Mouse (Mus musculus): ENCODE measurements at regions not wholly inside any gene's neighbourhood (a gene's known extent, or its start where the extent isn't known, plus 50 kb on each side); places are given as distances from the start of the nearest gene placed in this dataset.

DNA sequence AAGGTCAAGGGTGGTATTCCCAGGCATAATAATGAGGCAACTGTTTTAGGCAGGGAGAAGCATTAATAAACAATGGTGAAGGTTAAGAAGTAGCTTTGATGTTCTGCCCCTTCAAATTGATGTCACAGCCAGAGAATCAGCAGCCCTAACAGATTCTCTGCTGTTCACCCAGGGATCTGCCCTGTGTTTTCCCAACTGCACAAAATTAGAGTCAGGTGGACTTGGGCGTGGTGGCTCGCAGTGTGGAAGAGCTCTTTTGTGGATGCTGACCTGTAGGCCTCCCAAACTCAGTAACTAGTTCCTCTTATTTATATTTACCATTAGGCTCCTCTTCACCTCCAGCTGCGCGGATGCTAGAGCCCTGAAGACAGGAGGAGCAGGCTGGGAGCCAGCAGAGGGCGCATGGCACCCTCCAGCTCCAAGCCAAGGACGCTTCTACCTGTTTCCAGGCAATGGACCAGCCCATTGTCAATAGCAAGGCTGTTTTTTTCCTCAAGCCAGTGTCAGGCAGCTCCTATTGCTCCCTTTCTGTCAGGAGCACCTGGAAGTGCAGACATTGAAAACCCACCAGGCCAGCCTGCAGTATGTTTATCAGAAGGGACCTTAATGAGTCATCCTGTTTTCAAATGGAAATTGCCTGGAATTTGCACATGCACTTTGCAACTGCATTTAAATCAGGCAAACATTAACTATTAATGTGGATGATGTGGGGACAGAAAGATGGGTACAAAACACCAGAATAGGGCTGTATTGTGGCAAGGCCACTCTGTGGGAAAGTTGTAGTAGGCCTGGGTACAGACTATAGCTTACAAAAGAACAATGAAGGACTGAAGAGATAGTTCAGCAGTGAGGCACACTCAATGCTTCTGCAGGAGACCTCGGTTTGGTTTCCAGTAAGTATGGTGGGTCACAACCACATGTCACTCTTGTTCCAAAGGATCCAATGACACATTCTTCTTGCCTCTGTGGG is 328.4 kb downstream of the Bckdhb start:
- 0 out of 2 replicates have a peak, but pooled peaks have one; percentile 63 for ATAC-seq (ENCODE audit: insufficient number of reproducible peaks, low FRiP score, low TSS enrichment, low read depth)
- Histone ChIP-seq H3K9ac (no peak overlapping the region), H3K4me3 (replicated peaks) (no peak overlapping the region)

DNA sequence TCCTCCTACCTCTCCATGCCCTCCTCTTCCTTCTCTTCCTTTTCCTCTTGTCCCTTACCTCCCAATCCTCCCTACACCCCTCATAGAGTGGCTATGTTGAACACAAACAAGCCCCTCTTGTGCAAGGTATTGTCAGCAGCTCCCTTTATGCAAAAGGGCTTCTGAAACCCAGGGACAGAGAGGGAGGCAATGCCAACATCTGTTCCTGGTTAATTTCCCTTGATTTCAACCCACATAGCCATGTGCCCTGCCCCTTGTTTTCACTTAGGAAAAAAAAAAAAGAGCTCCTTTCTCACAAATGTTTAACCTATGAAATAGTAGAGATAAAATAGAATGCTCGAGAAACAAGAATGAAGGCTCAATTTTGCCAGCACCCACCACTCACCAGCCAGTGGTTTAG is 333.5 kb downstream of the Bckdhb start:
- H3K27ac ChIP-seq (replicated peaks) = no peak overlapping the region
- ATAC-seq (ENCODE audit: insufficient number of reproducible peaks, low FRiP score, low TSS enrichment, low read depth) = no peak
- no peaks in the 10 kb centered on the region for H3K36me3 ChIP-seq
- WGBS = 31% methylated on average over 1 of the region's 1 CpGs
- H3K4me3 ChIP-seq (replicated peaks) = no peak overlapping the region
- no peaks in the 10 kb centered on the region for H3K9me3 ChIP-seq (replicated peaks)
- H3K4me1 ChIP-seq = peaks cover 5% of the 10 kb centered on the region; the same call in 1 of the 2 replicates
- no peak overlapping the region for H3K9ac ChIP-seq
- H3K27me3 ChIP-seq = no peaks in the 10 kb centered on the region
- no peak overlapping the region for H3K4me2 ChIP-seq (replicated peaks)

More for the DNA sequence above, 328.4 kb downstream of the Bckdhb start:
- Histone ChIP-seq H3K4me2 (replicated peaks) (no peak overlapping the region), H3K27ac (replicated peaks) (no peak overlapping the region), H3K4me1 (peaks cover 1% of the 10 kb centered on the region; the same call in 1 of the 2 replicates), H3K27me3 (no peaks in the 10 kb centered on the region), H3K36me3 (no peaks in the 10 kb centered on the region), H3K9me3 (replicated peaks) (no peaks in the 10 kb centered on the region)
- 18% methylated on average over 7 of the region's 7 CpGs for WGBS

DNA sequence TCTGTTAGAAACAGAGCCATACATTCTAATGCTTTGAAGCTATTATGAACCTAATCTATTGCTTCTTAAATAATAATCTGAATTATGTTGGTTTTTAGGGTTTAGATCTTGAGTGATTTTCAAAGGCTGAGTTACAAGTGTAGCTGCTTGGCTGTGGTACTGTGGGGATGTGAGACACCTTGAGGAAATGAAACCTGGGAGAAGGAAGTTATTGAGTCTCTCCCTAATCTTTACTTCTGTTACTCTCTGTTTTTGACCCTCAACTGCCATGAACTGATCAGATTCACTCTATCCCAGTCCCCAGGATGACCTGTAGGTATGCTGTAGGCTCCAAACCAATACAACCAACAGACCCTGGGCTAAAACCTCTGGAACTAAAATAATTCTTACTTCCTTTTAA is 334.8 kb downstream of the Bckdhb start:
- Histone ChIP-seq H3K36me3 (no peaks in the 10 kb centered on the region), H3K4me2 (replicated peaks) (no peak overlapping the region), H3K9me3 (replicated peaks) (no peaks in the 10 kb centered on the region), H3K27ac (replicated peaks) (no peak overlapping the region), H3K9ac (no peak overlapping the region), H3K4me1 (peaks cover 5% of the 10 kb centered on the region; the same call in 1 of the 2 replicates), H3K27me3 (no peaks in the 10 kb centered on the region), H3K4me3 (replicated peaks) (no peak overlapping the region)
- no peak for ATAC-seq (ENCODE audit: insufficient number of reproducible peaks, low FRiP score, low TSS enrichment, low read depth)

DNA sequence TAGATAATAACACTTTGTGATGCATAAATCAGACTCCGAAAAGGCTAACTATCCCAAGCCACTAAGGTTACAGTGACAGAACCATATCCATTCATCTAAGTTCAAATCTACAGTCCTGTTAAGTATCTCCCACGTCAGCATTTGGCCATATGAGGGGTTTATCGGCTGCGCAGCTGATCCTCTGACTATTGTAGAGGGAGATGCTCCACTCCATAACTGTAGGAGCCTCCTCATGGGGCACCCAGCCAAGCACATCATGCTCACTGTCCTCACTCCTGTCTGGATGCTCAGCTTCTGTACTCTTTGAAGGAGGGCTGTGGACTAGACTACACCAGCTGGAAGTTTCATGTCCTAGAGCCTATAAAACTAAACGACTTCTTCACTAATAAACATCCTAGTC is 337.2 kb downstream of the Bckdhb start:
- Histone ChIP-seq H3K9me3 (replicated peaks) (no peaks in the 10 kb centered on the region), H3K4me1 (peaks cover 5% of the 10 kb centered on the region; the same call in 1 of the 2 replicates), H3K36me3 (no peaks in the 10 kb centered on the region), H3K27ac (replicated peaks) (no peak overlapping the region), H3K4me3 (replicated peaks) (no peak overlapping the region), H3K27me3 (no peaks in the 10 kb centered on the region), H3K9ac (no peak overlapping the region), H3K4me2 (replicated peaks) (no peak overlapping the region)
- no peak for ATAC-seq (ENCODE audit: insufficient number of reproducible peaks, low FRiP score, low TSS enrichment, low read depth)
- WGBS = 80% methylated on average over 5 of the region's 5 CpGs

DNA sequence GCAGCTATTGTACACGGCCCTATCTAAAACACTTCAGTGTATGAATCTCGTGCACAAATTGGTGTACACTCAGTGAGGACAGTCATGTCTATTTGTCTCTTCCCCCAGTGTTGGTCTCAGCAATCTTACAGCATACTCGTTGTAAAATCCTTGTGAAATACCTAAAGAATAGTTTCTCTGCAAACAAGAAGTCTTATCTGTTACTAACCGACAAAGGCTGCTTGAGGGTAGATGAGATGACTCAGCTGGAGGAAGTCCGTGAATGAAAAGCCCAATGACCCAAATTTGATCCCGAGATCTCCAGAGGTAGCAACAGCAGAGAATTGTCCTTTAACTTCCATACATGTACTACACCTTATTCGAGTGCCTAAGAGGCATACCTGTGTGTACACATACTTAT is 342.0 kb downstream of the Bckdhb start:
- 77% methylated on average over 7 of the region's 7 CpGs for WGBS
- H3K9me3 ChIP-seq (replicated peaks) = no peaks in the 10 kb centered on the region
- no peak for ATAC-seq (ENCODE audit: insufficient number of reproducible peaks, low FRiP score, low TSS enrichment, low read depth)
- H3K4me1 ChIP-seq = no peaks in the 10 kb centered on the region
- H3K4me2 ChIP-seq (replicated peaks) = no peak overlapping the region
- no peaks in the 10 kb centered on the region for H3K27me3 ChIP-seq
- no peaks in the 10 kb centered on the region for H3K36me3 ChIP-seq
- H3K27ac ChIP-seq (replicated peaks) = no peak overlapping the region
- no peak overlapping the region for H3K9ac ChIP-seq
- H3K4me3 ChIP-seq (replicated peaks) = no peak overlapping the region

DNA sequence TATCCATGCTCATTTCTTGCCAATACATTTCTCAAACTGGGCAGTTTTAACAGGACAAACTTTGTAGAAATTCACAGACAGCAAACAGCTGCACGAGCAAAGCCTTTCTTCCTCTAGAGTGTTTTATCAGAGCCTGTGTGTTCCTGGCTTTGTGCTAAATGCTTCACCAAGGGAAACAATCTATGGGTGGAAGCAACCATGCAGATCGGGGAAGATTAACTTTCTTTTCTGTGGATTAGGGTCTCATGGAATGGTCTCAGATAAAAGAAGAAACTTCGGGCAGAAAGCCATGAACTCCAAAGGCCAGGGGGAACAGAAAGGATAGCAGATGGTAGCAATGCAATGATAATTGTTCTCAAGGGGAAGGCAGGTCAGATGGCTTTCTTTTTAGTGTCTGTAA is 349.7 kb downstream of the Bckdhb start:
- H3K9me3 ChIP-seq (replicated peaks) = no peaks in the 10 kb centered on the region
- H3K4me2 ChIP-seq (replicated peaks) = no peak overlapping the region
- no peaks in the 10 kb centered on the region for H3K36me3 ChIP-seq
- H3K4me3 ChIP-seq (replicated peaks) = no peak overlapping the region
- no peak overlapping the region for H3K27ac ChIP-seq (replicated peaks)
- H3K9ac ChIP-seq = no peak overlapping the region
- no peaks in the 10 kb centered on the region for H3K27me3 ChIP-seq
- no peaks in the 10 kb centered on the region for H3K4me1 ChIP-seq
- 48% methylated on average over 3 of the region's 3 CpGs for WGBS
- no peak for ATAC-seq (ENCODE audit: insufficient number of reproducible peaks, low FRiP score, low TSS enrichment, low read depth)

DNA sequence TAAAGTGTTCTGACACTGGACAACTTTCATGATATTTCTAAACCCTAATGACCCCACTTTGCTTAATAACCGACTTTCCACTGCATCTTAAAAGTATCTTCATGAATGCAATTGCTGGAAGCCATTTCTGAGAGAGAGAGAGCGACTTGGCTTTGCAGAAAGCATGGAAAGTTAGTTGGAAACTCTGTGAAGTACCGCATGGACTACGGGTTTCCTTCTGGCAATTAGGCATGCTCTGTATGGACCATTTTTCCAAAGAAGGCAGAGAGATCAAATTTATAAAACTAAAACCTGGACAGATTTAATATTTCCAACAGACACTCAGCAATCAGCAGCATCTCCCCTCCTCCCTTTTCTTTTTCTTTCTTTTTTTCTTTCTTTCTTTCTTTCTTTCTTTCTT is 353.4 kb downstream of the Bckdhb start:
- H3K9me3 ChIP-seq (replicated peaks) = no peaks in the 10 kb centered on the region
- H3K27ac ChIP-seq (replicated peaks) = no peak overlapping the region
- no peaks in the 10 kb centered on the region for H3K4me1 ChIP-seq
- no peak overlapping the region for H3K4me2 ChIP-seq (replicated peaks)
- WGBS = 61% methylated on average over 4 of the region's 4 CpGs
- H3K36me3 ChIP-seq = no peaks in the 10 kb centered on the region
- H3K27me3 ChIP-seq = no peaks in the 10 kb centered on the region
- no peak for ATAC-seq (ENCODE audit: insufficient number of reproducible peaks, low FRiP score, low TSS enrichment, low read depth)
- no peak overlapping the region for H3K4me3 ChIP-seq (replicated peaks)
- H3K9ac ChIP-seq = no peak overlapping the region

DNA sequence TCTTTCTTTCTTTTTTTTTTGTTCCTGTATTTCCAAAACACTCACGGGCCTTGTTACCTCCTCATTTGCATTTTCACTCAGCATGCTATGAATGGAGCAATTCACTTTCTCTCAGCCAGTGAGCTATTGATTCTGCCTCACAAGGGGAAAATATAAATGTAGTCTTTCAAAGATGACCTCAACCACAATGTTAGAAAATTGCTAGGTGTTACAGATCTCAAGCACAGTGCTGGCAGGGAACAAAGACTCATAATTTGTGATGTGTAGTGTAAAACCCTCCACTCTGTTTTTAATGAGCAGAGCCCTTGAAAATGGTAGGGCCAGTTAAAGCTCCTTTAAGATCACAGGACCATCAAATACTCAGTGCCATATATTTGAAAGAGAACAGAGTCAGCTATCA is 353.8 kb downstream of the Bckdhb start:
- no peak for ATAC-seq (ENCODE audit: insufficient number of reproducible peaks, low FRiP score, low TSS enrichment, low read depth)
- WGBS = 13% methylated on average over 1 of the region's 1 CpGs
- no peaks in the 10 kb centered on the region for H3K27me3 ChIP-seq
- no peaks in the 10 kb centered on the region for H3K4me1 ChIP-seq
- no peak overlapping the region for H3K27ac ChIP-seq (replicated peaks)
- H3K4me3 ChIP-seq (replicated peaks) = no peak overlapping the region
- H3K9ac ChIP-seq = no peak overlapping the region
- no peaks in the 10 kb centered on the region for H3K36me3 ChIP-seq
- no peak overlapping the region for H3K4me2 ChIP-seq (replicated peaks)
- no peaks in the 10 kb centered on the region for H3K9me3 ChIP-seq (replicated peaks)

DNA sequence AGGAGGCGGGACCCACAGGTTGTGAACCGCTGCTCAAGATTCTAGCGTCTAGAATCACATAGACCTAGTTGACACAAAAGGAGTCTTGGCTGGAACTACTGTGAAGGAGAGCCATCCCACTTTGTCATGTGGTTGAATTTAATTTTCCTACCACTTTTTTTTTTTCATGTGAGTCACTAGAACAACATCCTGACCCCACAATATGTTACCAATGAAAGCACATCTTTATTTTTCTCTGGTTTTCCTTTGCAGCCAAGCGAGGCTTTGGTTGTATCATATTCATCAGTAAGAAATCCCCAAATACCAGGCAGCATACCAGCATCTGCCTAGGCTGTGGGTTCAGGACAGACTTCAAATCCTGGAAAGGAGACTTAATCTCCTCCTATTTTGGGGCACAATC is 356.0 kb downstream of the Bckdhb start:
- Histone ChIP-seq H3K27me3 (no peaks in the 10 kb centered on the region), H3K36me3 (no peaks in the 10 kb centered on the region), H3K27ac (replicated peaks) (no peak overlapping the region), H3K9ac (no peak overlapping the region), H3K4me3 (replicated peaks) (no peak overlapping the region), H3K4me1 (no peaks in the 10 kb centered on the region), H3K9me3 (replicated peaks) (no peaks in the 10 kb centered on the region), H3K4me2 (replicated peaks) (no peak overlapping the region)
- ATAC-seq (ENCODE audit: insufficient number of reproducible peaks, low FRiP score, low TSS enrichment, low read depth) = no peak
- 73% methylated on average over 4 of the region's 4 CpGs for WGBS

DNA sequence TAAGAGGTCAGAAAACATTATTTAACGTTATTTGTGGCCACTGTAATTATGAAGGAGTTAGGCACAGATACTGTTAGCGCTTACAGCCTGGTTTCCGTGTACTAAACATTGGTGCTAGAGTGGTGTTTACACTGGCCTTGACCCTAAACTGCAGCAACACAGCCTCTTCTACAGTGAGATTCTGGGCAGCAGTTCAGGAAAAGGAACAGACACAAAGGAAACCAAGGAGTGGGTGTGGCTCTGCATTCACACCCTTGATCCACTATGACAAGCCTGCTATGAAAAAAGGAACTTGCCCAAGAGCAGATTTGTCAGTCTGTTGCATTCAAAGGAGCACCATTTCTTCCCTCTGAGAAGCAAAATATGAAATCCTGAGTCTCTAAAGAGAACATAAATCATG is 356.7 kb downstream of the Bckdhb start:
- Histone ChIP-seq H3K27ac (replicated peaks) (no peak overlapping the region), H3K36me3 (no peaks in the 10 kb centered on the region), H3K4me3 (replicated peaks) (no peak overlapping the region), H3K4me1 (no peaks in the 10 kb centered on the region), H3K27me3 (no peaks in the 10 kb centered on the region), H3K9me3 (replicated peaks) (no peaks in the 10 kb centered on the region), H3K9ac (no peak overlapping the region), H3K4me2 (replicated peaks) (no peak overlapping the region)
- ATAC-seq (ENCODE audit: insufficient number of reproducible peaks, low FRiP score, low TSS enrichment, low read depth) = no peak
- 66% methylated on average over 3 of the region's 3 CpGs for WGBS

DNA sequence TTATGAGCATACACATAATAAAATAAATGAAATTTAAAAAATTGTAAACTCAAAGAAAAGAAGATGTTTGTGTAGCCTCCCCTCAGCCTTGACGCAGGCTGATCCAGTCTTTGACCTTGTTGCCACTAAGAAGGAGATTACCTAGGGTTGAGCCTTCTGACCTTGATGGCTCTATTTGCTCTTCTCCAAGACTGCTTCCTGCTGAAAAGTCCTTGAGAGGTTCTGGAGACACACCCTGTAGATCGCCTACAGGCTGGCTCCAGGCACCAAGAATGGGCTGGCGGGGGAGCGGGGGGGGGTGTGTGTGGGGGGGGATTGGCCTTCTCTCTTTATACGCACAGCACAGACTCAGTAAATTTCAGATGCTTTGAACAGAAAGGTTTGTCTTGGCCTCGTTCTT is 358.4 kb downstream of the Bckdhb start:
- Histone ChIP-seq H3K36me3 (no peaks in the 10 kb centered on the region), H3K4me3 (replicated peaks) (no peak overlapping the region), H3K4me1 (no peaks in the 10 kb centered on the region), H3K9ac (no peak overlapping the region), H3K27me3 (no peaks in the 10 kb centered on the region), H3K4me2 (replicated peaks) (no peak overlapping the region), H3K9me3 (replicated peaks) (no peaks in the 10 kb centered on the region), H3K27ac (replicated peaks) (no peak overlapping the region)
- WGBS = 82% methylated on average over 5 of the region's 6 CpGs
- no peak for ATAC-seq (ENCODE audit: insufficient number of reproducible peaks, low FRiP score, low TSS enrichment, low read depth)

DNA sequence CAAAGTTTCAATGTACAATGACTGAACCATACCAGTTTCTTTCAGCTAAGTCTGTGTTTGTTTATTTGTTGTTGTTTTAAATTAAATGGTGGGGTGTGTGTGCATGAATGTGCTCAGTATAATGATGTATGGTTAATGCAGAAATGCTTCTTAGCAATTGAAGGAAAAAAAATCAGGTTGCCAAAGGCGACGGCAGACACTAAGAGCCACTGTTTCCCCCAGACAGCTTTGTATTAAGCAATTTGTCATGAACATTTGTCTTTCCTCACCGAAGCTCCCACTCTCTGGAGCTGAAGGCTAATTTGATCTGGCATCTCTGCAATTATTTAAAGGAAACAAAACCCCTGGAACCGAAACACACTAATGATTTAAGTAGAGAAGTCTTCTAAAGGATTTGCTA is 360.7 kb downstream of the Bckdhb start:
- WGBS = 23% methylated on average over 4 of the region's 4 CpGs
- Histone ChIP-seq H3K9ac (no peak overlapping the region), H3K4me3 (replicated peaks) (no peak overlapping the region), H3K27ac (replicated peaks) (no peak overlapping the region), H3K9me3 (replicated peaks) (no peaks in the 10 kb centered on the region), H3K4me1 (no peaks in the 10 kb centered on the region), H3K27me3 (no peaks in the 10 kb centered on the region), H3K36me3 (no peaks in the 10 kb centered on the region), H3K4me2 (replicated peaks) (no peak overlapping the region)
- ATAC-seq (ENCODE audit: insufficient number of reproducible peaks, low FRiP score, low TSS enrichment, low read depth) = no peak
